Mouse (Mus musculus): ENCODE results near the gene Hormad1. TPM values are rescaled to one million over a fixed set of nuclear protein-coding genes. Genes with fewer than 3 reads are reported as not detected.

The Hormad1 gene
- total RNA-seq, 2 experiments from 2014 or later, result not detected

DNA sequence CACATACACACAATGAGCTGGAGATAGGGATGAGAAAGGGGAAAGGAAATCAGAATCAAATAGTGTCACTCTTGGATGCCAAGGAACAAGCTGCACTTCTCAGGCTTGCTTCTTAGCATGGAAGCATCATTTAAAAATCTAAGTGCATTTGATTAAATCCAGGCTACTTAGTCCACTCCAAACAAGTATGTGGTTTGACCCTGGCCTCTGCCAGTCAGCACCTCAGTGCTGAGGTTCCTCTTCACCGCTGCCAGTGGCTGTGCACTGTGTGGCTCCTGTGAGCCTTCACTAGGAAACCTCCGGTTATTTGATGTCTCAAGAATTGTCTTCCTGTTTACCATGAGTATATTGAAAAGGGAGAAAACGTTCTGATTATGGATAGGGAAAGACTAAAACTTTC is 71.4 kb downstream of the Hormad1 start:
- ATAC-seq (replicated peaks; ENCODE audit: low FRiP score, low TSS enrichment, poor library complexity, severe bottlenecking), result no peak

- no peak for ATAC-seq (replicated peaks; ENCODE audit: low FRiP score, low TSS enrichment, poor library complexity, severe bottlenecking)
Measured at GRCm38 (mm10) chr3:95631304-95631703, 71.8 kb downstream of the Hormad1 start.

GRCm38 (mm10) chr3:95632648-95633588 is 73.4 kb downstream of the Hormad1 start:
- 0 out of 2 replicates have a peak, but pooled peaks have one; percentile 38 for ATAC-seq (replicated peaks; ENCODE audit: low FRiP score, low TSS enrichment, poor library complexity, severe bottlenecking)

GRCm38 (mm10) chr3:95635636-95636035 is 76.2 kb downstream of the Hormad1 start:
- ATAC-seq (replicated peaks; ENCODE audit: low FRiP score, low TSS enrichment, poor library complexity, severe bottlenecking), result no peak

- ATAC-seq (replicated peaks; ENCODE audit: low FRiP score, low TSS enrichment, poor library complexity, severe bottlenecking), result no peak
Measured at GRCm38 (mm10) chr3:95636072-95636471, 76.6 kb downstream of the Hormad1 start.

Other genes with a start within 250 kb of the Hormad1 start
- 199 and 268 TPM in 2 replicates for gene Cers2, start 244.9 kb upstream of the Hormad1 start, total RNA-seq (2014; fragmentation: Nextera tagmentation)
- gene Cers2, start 244.9 kb upstream of the Hormad1 start, total RNA-seq (2017), result 118 and 125 TPM in 2 replicates
- 58.7 and 67.9 TPM in 2 replicates for gene Setdb1, start 202.5 kb upstream of the Hormad1 start, total RNA-seq (2014; fragmentation: Nextera tagmentation)
- gene Setdb1, start 202.5 kb upstream of the Hormad1 start, total RNA-seq (2017), result 44.1 and 46.5 TPM in 2 replicates
- not detected in 2 replicates for gene 4930558C23Rik, start 156.8 kb upstream of the Hormad1 start, total RNA-seq (2014; fragmentation: Nextera tagmentation)
- not detected in 2 replicates for gene 4930558C23Rik, start 156.8 kb upstream of the Hormad1 start, total RNA-seq (2017)
- gene Arnt, start 125.3 kb upstream of the Hormad1 start, total RNA-seq (2014; fragmentation: Nextera tagmentation), result 40.1 and 44.7 TPM in 2 replicates
- 15.3 and 30.4 TPM in 2 replicates for gene Arnt, start 125.3 kb upstream of the Hormad1 start, total RNA-seq (2017)
- not detected in 2 replicates for gene Ctsk, start 60.4 kb upstream of the Hormad1 start, total RNA-seq (2014; fragmentation: Nextera tagmentation)
- not detected in 2 replicates for gene Ctsk, start 60.4 kb upstream of the Hormad1 start, total RNA-seq (2017)
- gene Ctss, start 32.9 kb upstream of the Hormad1 start, total RNA-seq (2014; fragmentation: Nextera tagmentation), result 0.28 TPM in 1 of 2 replicates, not detected in the other
- 3.4 and 11.4 TPM in 2 replicates for gene Ctss, start 32.9 kb upstream of the Hormad1 start, total RNA-seq (2017)
- gene Golph3l, start 29.3 kb downstream of the Hormad1 start, total RNA-seq (2014; fragmentation: Nextera tagmentation), result 31.3 and 39.8 TPM in 2 replicates
- 29.2 and 48.4 TPM in 2 replicates for gene Golph3l, start 29.3 kb downstream of the Hormad1 start, total RNA-seq (2017)
- 38.7 and 39.4 TPM in 2 replicates for gene Ensa, start 65.3 kb downstream of the Hormad1 start, total RNA-seq (2014; fragmentation: Nextera tagmentation)
- 64.8 and 65.4 TPM in 2 replicates for gene Ensa, start 65.3 kb downstream of the Hormad1 start, total RNA-seq (2017)
- gene Mcl1, start 99.1 kb downstream of the Hormad1 start, total RNA-seq (2014; fragmentation: Nextera tagmentation), result 76.0 and 78.6 TPM in 2 replicates
- gene Mcl1, start 99.1 kb downstream of the Hormad1 start, total RNA-seq (2017), result 107 and 132 TPM in 2 replicates
- 0.20 TPM in 1 of 2 replicates, not detected in the other for gene Adamtsl4, start 128.2 kb downstream of the Hormad1 start, total RNA-seq (2014; fragmentation: Nextera tagmentation)
- gene Adamtsl4, start 128.2 kb downstream of the Hormad1 start, total RNA-seq (2017), result not detected in 2 replicates
- gene Ecm1, start 179.9 kb downstream of the Hormad1 start, total RNA-seq (2014; fragmentation: Nextera tagmentation), result 8.2 and 17.2 TPM in 2 replicates
- not detected in 2 replicates for gene Ecm1, start 179.9 kb downstream of the Hormad1 start, total RNA-seq (2017)
- 88.1 and 103 TPM in 2 replicates for gene Tars2, start 200.5 kb downstream of the Hormad1 start, total RNA-seq (2014; fragmentation: Nextera tagmentation)
- gene Tars2, start 200.5 kb downstream of the Hormad1 start, total RNA-seq (2017), result 58.0 and 75.5 TPM in 2 replicates